Mouse (Mus musculus) forebrain, embryonic 15.5 days (tissue): ENCODE data around the gene Kcnk10. TPM values are rescaled to one million over a fixed set of nuclear protein-coding genes. Genes with fewer than 3 reads are reported as not detected.

Experiments
- ATAC-seq: fragments of 200-750 bp; cut with Nextera tagmentation; replicated peaks from 2 replicates; pipeline ENCODE4 v1.8.0; 2017; ENCODE audit warnings: mild to moderate bottlenecking, moderate TSS enrichment, moderate library complexity
- H3K27ac ChIP-seq: fragments of 300-500 bp; sonication (generic); replicated peaks from 2 replicates; pipeline ENCODE4 v1.5.1; 2015; ENCODE audit warnings: mild to moderate bottlenecking, inconsistent platforms
- H3K27me3 ChIP-seq: fragments of 300-500 bp; sonication (generic); 2 replicates; pipeline ENCODE4 v1.6.1; 2015; ENCODE audit warnings: inconsistent platforms
- H3K36me3 ChIP-seq: fragments of 300-500 bp; sonication (generic); 2 replicates; pipeline ENCODE4 v1.6.1; 2015; ENCODE audit warnings: mild to moderate bottlenecking, inconsistent platforms
- H3K4me1 ChIP-seq: fragments of 300-500 bp; sonication (generic); 2 replicates; pipeline ENCODE4 v1.6.1; 2015; ENCODE audit warnings: inconsistent platforms
- H3K4me2 ChIP-seq: fragments of 300-500 bp; sonication (generic); replicated peaks from 2 replicates; pipeline ENCODE4 v1.6.1; 2015; ENCODE audit warnings: mild to moderate bottlenecking, inconsistent platforms
- H3K4me3 ChIP-seq: fragments of 300-500 bp; sonication (generic); 2 replicates; pipeline ENCODE4 v1.5.1; 2015; ENCODE audit warnings: mild to moderate bottlenecking, inconsistent platforms
- H3K9ac ChIP-seq: fragments of 300-500 bp; sonication (generic); replicated peaks from 2 replicates; pipeline ENCODE4 v1.6.1; 2015; ENCODE audit warnings: mild to moderate bottlenecking, inconsistent platforms
- H3K9me3 ChIP-seq: fragments of 300-500 bp; sonication (generic); 2 replicates; pipeline ENCODE4 v1.6.1; 2016; ENCODE audit warnings: inconsistent platforms
- WGBS: fragments of 180-500 bp; shearing (Covaris S2); methylation state at CpG from one replicate; pipeline ENCODE4 v1.1.7; 2015; ENCODE audit warnings: mixed read lengths; 5-methylcytosine and 5-hydroxymethylcytosine counted together
- polyA plus RNA-seq: library from polyadenylated mRNA; unstranded; fragments of >200 nt; fragmentation: Nextera tagmentation; extraction: Ambion mirVana; gene quantifications from 2 replicates; pipeline ENCODE4 v1.2.1, GENCODE M21; 2015

Kcnk10 gene
- polyA plus RNA-seq, 1 experiment from 2014 or later, result 51.7 TPM

GRCm38 (mm10) chr12:98591016-98591415, 12.9 kb upstream of the Kcnk10 start:
- 89% methylated on average over 2 of the region's 2 CpGs for WGBS
- Histone ChIP-seq H3K4me1 (no peaks in the 10 kb centered on the region), H3K36me3 (no peaks in the 10 kb centered on the region), H3K27me3 (no peaks in the 10 kb centered on the region), H3K9me3 (no peaks in the 10 kb centered on the region), H3K4me3 (no peak overlapping the region), H3K9ac (no peak overlapping the region), H3K27ac (no peak overlapping the region), H3K4me2 (no peak overlapping the region)
- ATAC-seq, result no peak

- Histone ChIP-seq H3K9me3 (no peaks in the 10 kb centered on the region), H3K36me3 (no peaks in the 10 kb centered on the region), H3K9ac (no peak overlapping the region), H3K4me2 (no peak overlapping the region), H3K4me3 (no peak overlapping the region), H3K27ac (no peak overlapping the region), H3K4me1 (no peaks in the 10 kb centered on the region), H3K27me3 (no peaks in the 10 kb centered on the region)
- no peak for ATAC-seq
- WGBS, result 73% methylated on average over 6 of the region's 6 CpGs
Observed at GRCm38 (mm10) chr12:98588573-98588972, 10.5 kb upstream of the Kcnk10 start.

DNA sequence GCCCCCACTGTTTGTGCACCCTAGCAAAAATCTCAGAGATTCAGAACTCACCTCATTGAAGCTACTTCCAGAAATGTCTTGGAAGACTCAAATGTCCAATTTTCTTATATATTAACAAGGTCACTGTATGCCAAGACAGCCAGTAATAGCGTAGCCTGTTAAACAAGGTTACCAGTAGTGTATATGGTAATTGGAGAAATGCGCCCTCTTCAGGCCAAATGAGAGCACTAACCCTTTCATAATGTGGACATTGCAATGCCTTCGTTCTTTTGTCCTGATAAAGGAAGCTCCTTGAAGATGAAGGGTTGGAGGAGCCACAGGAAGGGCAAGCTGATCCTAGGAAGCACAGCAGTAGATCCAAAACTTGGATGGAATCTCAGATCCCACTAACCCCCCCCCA, 7.2 kb upstream of the Kcnk10 start:
- H3K4me1 ChIP-seq, result no peaks in the 10 kb centered on the region
- H3K9me3 ChIP-seq, result no peaks in the 10 kb centered on the region
- H3K36me3 ChIP-seq, result no peaks in the 10 kb centered on the region
- H3K27ac ChIP-seq, result no peak overlapping the region
- no peak overlapping the region for H3K4me2 ChIP-seq
- H3K9ac ChIP-seq, result no peak overlapping the region
- no peak overlapping the region for H3K4me3 ChIP-seq
- no peaks in the 10 kb centered on the region for H3K27me3 ChIP-seq
- 36% methylated on average over 3 of the region's 3 CpGs for WGBS
- no peak for ATAC-seq

GRCm38 (mm10) chr12:98575942-98576550, 2.1 kb downstream of the Kcnk10 start:
- H3K27ac ChIP-seq, result peak overlapping the region; percentile 97
- H3K9ac ChIP-seq, result peak overlapping the region; percentile 84; the same call in 1 of the 2 replicates
- H3K4me3 ChIP-seq, result peak overlapping the region; percentile 80
- no peak for ATAC-seq
- peaks cover 50% of the 10 kb centered on the region for H3K4me1 ChIP-seq
- no peaks in the 10 kb centered on the region for H3K36me3 ChIP-seq
- no peaks in the 10 kb centered on the region for H3K9me3 ChIP-seq
- WGBS, result 54% methylated on average over 8 of the region's 8 CpGs
- H3K27me3 ChIP-seq, result no peaks in the 10 kb centered on the region
- peak overlapping the region; percentile 93 for H3K4me2 ChIP-seq

DNA sequence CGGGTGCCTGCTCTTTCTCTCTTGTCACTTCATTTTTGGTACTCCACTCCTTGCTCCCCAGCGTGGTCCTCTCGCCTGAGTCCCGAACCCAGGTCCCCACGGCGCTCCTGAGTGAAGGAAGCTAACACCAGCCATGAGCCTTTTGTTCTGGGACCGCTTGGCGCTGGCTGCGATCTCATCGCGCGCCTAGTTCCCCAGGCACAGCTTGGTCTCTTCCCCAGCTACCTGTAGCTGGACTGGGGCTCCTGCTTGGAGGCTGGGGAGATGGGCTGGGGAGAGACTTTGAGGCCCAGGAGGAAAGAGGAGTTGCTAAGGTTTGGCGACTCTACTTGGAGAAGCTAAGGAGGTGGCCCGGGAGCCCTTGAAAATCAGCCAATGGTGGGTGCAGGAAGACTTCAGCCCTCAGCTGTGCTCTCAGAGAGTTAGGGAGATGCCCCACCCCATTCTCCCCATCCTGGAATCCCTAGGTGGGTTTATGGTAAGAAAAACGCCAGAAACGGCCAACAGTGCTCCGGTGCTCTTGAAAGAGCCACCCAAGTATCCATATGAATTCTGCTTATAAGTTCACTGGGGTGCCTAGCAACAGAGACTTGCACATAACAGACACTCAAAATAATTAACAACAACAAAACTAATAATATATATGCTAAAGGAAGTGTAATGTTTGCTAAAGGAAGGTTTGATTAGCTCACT, 2.8 kb downstream of the Kcnk10 start:
- Histone ChIP-seq H3K27me3 (no peaks in the 10 kb centered on the region), H3K4me2 (peak overlapping the region; percentile 93), H3K9me3 (no peaks in the 10 kb centered on the region), H3K4me1 (peaks cover 57% of the 10 kb centered on the region), H3K27ac (peak overlapping the region; percentile 97), H3K9ac (peak overlapping the region; percentile 84), H3K4me3 (peak overlapping the region; percentile 80), H3K36me3 (no peaks in the 10 kb centered on the region)
- WGBS, result 5% methylated on average over 17 of the region's 17 CpGs
- ATAC-seq, result peak; percentile 23

- peak overlapping the region; percentile 80 for H3K4me3 ChIP-seq
- H3K4me2 ChIP-seq, result peak overlapping the region; percentile 93
- under 1% methylated on average over 78 of the region's 84 CpGs for WGBS
- no peaks in the 10 kb centered on the region for H3K36me3 ChIP-seq
- H3K27me3 ChIP-seq, result no peaks in the 10 kb centered on the region
- peak; percentile 86 for ATAC-seq
- peaks cover 65% of the 10 kb centered on the region for H3K4me1 ChIP-seq
- peak overlapping the region; percentile 84 for H3K9ac ChIP-seq
- H3K9me3 ChIP-seq, result no peaks in the 10 kb centered on the region
- H3K27ac ChIP-seq, result peak overlapping the region; percentile 97
Observed at GRCm38 (mm10) chr12:98574353-98575194, 3.5 kb downstream of the Kcnk10 start.

GRCm38 (mm10) chr12:98573317-98574270, 4.5 kb downstream of the Kcnk10 start:
- Histone ChIP-seq H3K4me3 (peak overlapping the region; percentile 80), H3K4me2 (peak overlapping the region; percentile 93), H3K9ac (peak overlapping the region; percentile 84), H3K36me3 (no peaks in the 10 kb centered on the region), H3K27me3 (no peaks in the 10 kb centered on the region), H3K4me1 (peaks cover 74% of the 10 kb centered on the region), H3K9me3 (no peaks in the 10 kb centered on the region), H3K27ac (peak overlapping the region; percentile 97)
- WGBS, result 1% methylated on average over 25 of the region's 25 CpGs
- ATAC-seq, result peak; percentile 52

DNA sequence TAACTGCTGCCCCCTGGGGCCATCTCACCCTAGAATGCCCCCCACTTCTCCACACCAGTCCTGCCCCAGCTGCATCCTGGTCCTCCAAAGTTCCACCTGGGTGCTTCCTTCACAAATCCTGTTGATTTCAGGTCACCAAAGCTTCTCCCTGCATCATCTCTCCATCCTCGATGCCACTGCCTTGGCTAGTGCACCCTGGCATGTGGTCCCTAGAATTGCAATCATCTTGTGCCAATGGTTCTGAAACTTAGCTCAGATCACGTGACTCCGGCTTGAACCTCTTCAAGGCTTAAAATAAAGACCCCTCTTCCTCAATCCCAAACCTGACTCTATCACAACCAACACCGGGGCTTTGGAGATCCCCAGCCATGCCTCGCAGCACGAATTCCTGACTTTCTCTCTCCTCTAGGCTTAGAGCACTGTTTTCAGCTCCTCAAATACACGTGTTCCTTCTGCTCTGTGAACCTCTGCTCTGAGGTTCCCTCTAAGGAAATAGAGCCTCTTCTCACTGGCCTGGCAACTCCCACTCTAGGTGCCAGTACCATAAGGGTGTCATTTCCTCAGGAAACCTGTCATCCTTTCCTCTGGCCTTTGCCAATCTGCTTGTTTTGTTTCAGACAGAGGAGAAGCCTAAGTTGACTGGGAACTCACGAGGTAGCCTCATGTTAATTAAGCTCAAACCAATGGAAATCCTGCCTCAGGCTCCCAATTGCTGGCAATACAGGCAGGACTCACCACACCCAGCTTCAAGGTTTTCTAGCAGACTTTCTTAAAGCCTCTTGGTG, 6.0 kb downstream of the Kcnk10 start:
- WGBS, result 24% methylated on average over 8 of the region's 8 CpGs
- Histone ChIP-seq H3K27ac (peak overlapping the region; percentile 97), H3K9me3 (no peaks in the 10 kb centered on the region), H3K27me3 (no peaks in the 10 kb centered on the region), H3K36me3 (no peaks in the 10 kb centered on the region), H3K9ac (peak overlapping the region; percentile 84), H3K4me3 (peak overlapping the region; percentile 80), H3K4me1 (peaks cover 76% of the 10 kb centered on the region), H3K4me2 (peak overlapping the region; percentile 93)
- ATAC-seq, result no peak

DNA sequence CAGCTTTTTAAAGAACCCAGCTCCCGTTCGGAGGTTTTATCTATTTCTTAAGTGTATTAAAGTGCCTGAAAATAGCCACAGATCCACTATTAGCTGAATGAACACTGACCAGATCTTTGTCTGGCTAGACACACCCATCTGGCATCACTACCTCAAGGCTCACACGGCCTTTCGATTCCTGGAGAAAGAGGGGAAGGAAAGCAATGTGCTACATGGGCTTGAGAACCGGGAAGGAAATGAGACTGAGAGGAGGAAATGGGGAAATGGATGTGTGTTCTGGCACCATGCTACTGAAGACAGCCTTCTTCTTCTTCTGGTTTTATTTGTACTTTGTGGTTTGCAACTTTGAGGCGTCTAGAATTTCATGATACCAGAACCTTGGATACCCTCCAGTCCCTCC, 8.7 kb downstream of the Kcnk10 start:
- Histone ChIP-seq H3K4me1 (peaks cover 81% of the 10 kb centered on the region), H3K36me3 (no peaks in the 10 kb centered on the region), H3K27ac (0 out of 2 replicates have a peak overlapping the region, but pooled peaks have one; percentile 57), H3K27me3 (no peaks in the 10 kb centered on the region), H3K9ac (no peak overlapping the region), H3K4me2 (no peak overlapping the region), H3K4me3 (no peak overlapping the region), H3K9me3 (no peaks in the 10 kb centered on the region)
- WGBS, result 70% methylated on average over 6 of the region's 6 CpGs
- no peak for ATAC-seq

GRCm38 (mm10) chr12:98567877-98568276, 10.2 kb downstream of the Kcnk10 start:
- H3K4me2 ChIP-seq, result 0 out of 2 replicates have a peak overlapping the region, but pooled peaks have one; percentile 0
- peak overlapping the region; percentile 57 for H3K27ac ChIP-seq
- no peaks in the 10 kb centered on the region for H3K36me3 ChIP-seq
- WGBS, result 40% methylated on average over 6 of the region's 6 CpGs
- peaks cover 96% of the 10 kb centered on the region for H3K4me1 ChIP-seq
- no peaks in the 10 kb centered on the region for H3K27me3 ChIP-seq
- no peak for ATAC-seq
- H3K9ac ChIP-seq, result no peak overlapping the region
- no peak overlapping the region for H3K4me3 ChIP-seq
- H3K9me3 ChIP-seq, result no peaks in the 10 kb centered on the region

- no peaks in the 10 kb centered on the region for H3K36me3 ChIP-seq
- 0 out of 2 replicates have a peak, but pooled peaks have one; percentile 14 for ATAC-seq
- H3K9ac ChIP-seq, result no peak overlapping the region
- H3K4me3 ChIP-seq, result no peak overlapping the region
- peaks cover 90% of the 10 kb centered on the region for H3K4me1 ChIP-seq
- H3K27ac ChIP-seq, result peak overlapping the region; percentile 89
- peak overlapping the region; percentile 21; the same call in 1 of the 2 replicates for H3K4me2 ChIP-seq
- no peaks in the 10 kb centered on the region for H3K27me3 ChIP-seq
- no peaks in the 10 kb centered on the region for H3K9me3 ChIP-seq
- 5% methylated on average over 3 of the region's 3 CpGs for WGBS
Observed at GRCm38 (mm10) chr12:98564383-98564782, 13.7 kb downstream of the Kcnk10 start.
